Mouse (Mus musculus): ENCODE measurements at regions not wholly inside any gene's neighbourhood (a gene's known extent, or its start where the extent isn't known, plus 50 kb on each side); places are given as distances from the start of the nearest gene placed in this dataset.
A peak's percentile ranks its signal among the peaks of the same experiment; 100 is the strongest.

DNA sequence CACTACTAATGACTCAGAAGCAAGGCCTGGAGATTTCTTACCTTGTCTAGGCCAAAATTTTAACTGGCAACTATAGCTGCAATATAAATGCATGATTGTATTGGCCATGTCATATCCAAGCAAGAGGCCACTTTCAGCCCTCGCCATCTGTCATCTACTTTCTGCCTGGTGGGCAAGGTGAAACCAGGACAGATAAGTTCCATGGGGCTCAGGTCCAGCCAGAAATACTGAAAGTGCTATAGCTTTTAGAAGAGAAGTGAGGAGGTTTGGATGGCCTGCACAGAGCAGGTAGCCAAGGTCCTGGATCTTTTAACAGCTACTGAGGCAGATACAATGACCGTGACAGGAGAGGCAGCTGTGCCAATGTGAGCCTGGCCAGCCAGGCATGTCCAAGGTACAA, 715.5 kb upstream of the Dppa4 start:
- TF ChIP-seq CTCF (IDR thresholded peaks at IDR 0.05; ENCODE audit: borderline replicate concordance, extremely low read depth, insufficient read depth, insufficient read length) = no peak
- no peak for TF ChIP-seq POLR2A (IDR thresholded peaks at IDR 0.05; ENCODE audit: borderline replicate concordance, extremely low read depth, insufficient read depth, insufficient read length, poor library complexity, severe bottlenecking)
- DNase-seq (ENCODE audit: low read depth) = no peak

DNA sequence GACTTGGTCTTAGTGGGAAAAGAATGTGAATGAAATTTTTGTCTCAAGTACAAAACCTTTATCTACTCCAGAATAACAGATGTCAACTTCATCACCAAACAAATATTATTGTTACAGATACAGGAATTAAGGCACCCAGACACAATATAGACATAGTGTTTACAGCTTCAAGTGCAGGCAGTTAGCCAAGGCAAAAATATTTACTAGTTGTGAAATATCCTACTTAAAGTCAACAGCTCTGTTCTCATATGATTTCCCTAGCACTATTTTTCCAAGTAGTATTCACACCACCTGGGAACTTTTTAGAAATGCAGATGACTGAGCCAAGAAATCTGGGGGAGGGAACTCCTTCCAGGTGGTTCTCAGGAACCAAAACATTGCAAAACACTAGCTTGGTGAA, 684.1 kb upstream of the Dppa4 start:
- no peak for TF ChIP-seq POLR2A (IDR thresholded peaks at IDR 0.05; ENCODE audit: borderline replicate concordance, extremely low read depth, insufficient read depth, insufficient read length, poor library complexity, severe bottlenecking)
- peak; percentile 35 for DNase-seq (ENCODE audit: low read depth)

All from brain, embryonic 14.5 days (tissue).